Mouse (Mus musculus) cerebellum, adult 18-20 months (tissue): ENCODE measurements around the gene Dennd2a.

Source experiments
- DNase-seq, 2 experiments: peaks; one replicate each; pipeline ENCODE4 v3.0.0; 2021

The Dennd2a gene

DNA sequence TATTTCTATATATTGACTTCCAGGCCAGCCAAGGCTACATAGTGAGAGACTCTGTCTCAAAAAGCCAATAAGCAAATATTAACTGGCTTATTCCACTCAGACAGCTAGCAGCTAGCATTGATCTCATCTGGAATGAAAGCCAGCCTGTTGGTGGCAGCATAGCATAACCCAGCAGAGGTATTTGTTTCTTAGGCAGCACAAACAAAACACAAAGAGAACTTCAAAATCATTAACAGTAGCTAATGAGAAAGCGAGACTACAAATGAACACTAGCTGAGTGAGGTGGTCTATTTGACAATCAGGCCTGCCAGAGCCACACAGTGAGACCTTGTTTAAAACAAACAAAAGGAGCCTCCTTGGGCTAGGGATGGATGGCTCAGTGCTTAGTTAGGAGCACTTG, 143.6 kb downstream of the Dennd2a start:
- DNase-seq: no peak
